Mouse (Mus musculus): Measurements from ENCODE around the gene Ciao2a.

GRCm38 (mm10) chr9:66173316-66173855, 47.0 kb downstream of the Ciao2a start:
- TF ChIP-seq POLR2A (IDR thresholded peaks at IDR 0.05; ENCODE audit: control insufficient read depth, extremely low read depth, insufficient read depth, low read length, poor library complexity) (no peak), CTCF (IDR thresholded peaks at IDR 0.05; ENCODE audit: borderline replicate concordance, control insufficient read depth, extremely low read depth, insufficient read depth, low read length, poor library complexity) (no peak)
